Mouse (Mus musculus) adrenal gland, adult 8-10 months (tissue): ENCODE results near the gene Arhgdia. TPM values are rescaled to one million over a fixed set of nuclear protein-coding genes. Genes with fewer than 3 reads are reported as not detected.

Experiments
- microRNA-seq, 2 experiments: library from miRNA; unstranded; fragments of <30 nt; microRNA quantifications; one replicate each; pipeline ENCODE4 v1.2.0; 2022
- total RNA-seq, 4 experiments: library from RNA; stranded (reverse); gene quantifications; 2 replicates each; pipeline ENCODE4 v1.2.4; 2022

Gene Arhgdia
- total RNA-seq, 4 experiments from 2014 or later: 356 to 389 (median 365) TPM

Small RNAs within 50 kb of the gene (microRNA-seq; reads per million reads assigned to microRNA genes)
- 0 to 0.50 reads per million in 2 experiments for gene Mir6936

Other genes with a start within 250 kb of the Arhgdia start
- 1,000 to 10,000 TPM; 1,100 to 1,474 (median 1,219) TPM for gene Actg1, start 233.1 kb downstream of the Arhgdia start, total RNA-seq
- 1 to 10 TPM in 1 of 4 experiments, under 1 TPM in 2, not detected in 1; 0.16 to 1.2 (median 0.42) TPM for gene Fscn2, start 220.1 kb downstream of the Arhgdia start, total RNA-seq
- 10 to 100 TPM; 18.4 to 39.6 (median 33.4) TPM for gene Faap100, start 202.9 kb downstream of the Arhgdia start, total RNA-seq
- 100 to 1,000 TPM in 2 of 4 experiments, 10 to 100 TPM in 2; 89.1 to 108 (median 99.5) TPM for gene Nploc4, start 143.9 kb downstream of the Arhgdia start, total RNA-seq
- gene Tspan10, start 139.0 kb downstream of the Arhgdia start, total RNA-seq: 1 to 10 TPM in 2 of 4 experiments, not detected in 2; 2.8 to 6.6 TPM
- under 1 TPM; 0.16 to 0.49 (median 0.33) TPM for gene Pde6g, start 128.1 kb downstream of the Arhgdia start, total RNA-seq
- 10 to 100 TPM; 25.6 to 34.1 (median 32.2) TPM for gene Oxld1, start 123.6 kb downstream of the Arhgdia start, total RNA-seq
- gene Ccdc137, start 123.5 kb downstream of the Arhgdia start, total RNA-seq: 10 to 100 TPM; 24.2 to 33.4 (median 29.4) TPM
- 10 to 100 TPM; 22.8 to 38.7 (median 29.5) TPM for gene Arl16, start 114.0 kb downstream of the Arhgdia start, total RNA-seq
- 10 to 100 TPM; 77.6 to 95.8 (median 90.1) TPM for gene Mrpl12, start 97.0 kb downstream of the Arhgdia start, total RNA-seq
- 100 to 1,000 TPM; 121 to 174 (median 163) TPM for gene Slc25a10, start 89.8 kb downstream of the Arhgdia start, total RNA-seq
- gene Gcgr, start 50.9 kb downstream of the Arhgdia start, total RNA-seq: 1 to 10 TPM in 3 of 4 experiments, under 1 TPM in 1; 0.87 to 4.0 (median 2.3) TPM
- gene Mcrip1, start 31.9 kb downstream of the Arhgdia start, total RNA-seq: 10 to 100 TPM; 62.9 to 67.8 (median 65.3) TPM
- gene Ppp1r27, start 30.5 kb downstream of the Arhgdia start, total RNA-seq: 1 to 10 TPM in 3 of 4 experiments, under 1 TPM in 1; 0.78 to 2.8 (median 1.2) TPM
- gene P4hb, start 8.4 kb downstream of the Arhgdia start, total RNA-seq: 100 to 1,000 TPM; 439 to 580 (median 550) TPM
- 100 to 1,000 TPM in 1 of 4 experiments, 10 to 100 TPM in 3; 52.1 to 102 (median 72.7) TPM for gene Alyref, start 16.7 kb upstream of the Arhgdia start, total RNA-seq
- gene Anapc11, start 16.8 kb upstream of the Arhgdia start, total RNA-seq: 100 to 1,000 TPM in 2 of 4 experiments, 10 to 100 TPM in 2; 90.3 to 112 (median 98.6) TPM
- gene Npb, start 26.9 kb upstream of the Arhgdia start, total RNA-seq: 1 to 10 TPM in 2 of 4 experiments, not detected in 2; 1.3 to 2.1 TPM
- gene Pcyt2, start 36.3 kb upstream of the Arhgdia start, total RNA-seq: 100 to 1,000 TPM; 201 to 310 (median 259) TPM
- gene Sirt7, start 43.6 kb upstream of the Arhgdia start, total RNA-seq: 10 to 100 TPM; 61.1 to 97.1 (median 75.7) TPM
- 10 to 100 TPM; 53.2 to 74.4 (median 69.7) TPM for gene Mafg, start 52.0 kb upstream of the Arhgdia start, total RNA-seq
- gene Pycr1, start 62.1 kb upstream of the Arhgdia start, total RNA-seq: 1 to 10 TPM in 3 of 4 experiments, under 1 TPM in 1; 0.73 to 2.0 (median 1.3) TPM
- gene Myadml2, start 66.5 kb upstream of the Arhgdia start, total RNA-seq: 1 to 10 TPM in 1 of 4 experiments, under 1 TPM in 2, not detected in 1; 0.65 to 1.2 (median 0.81) TPM
- 1 to 10 TPM; 5.1 to 9.0 (median 7.2) TPM for gene Notum, start 79.6 kb upstream of the Arhgdia start, total RNA-seq
- gene Aspscr1, start 91.3 kb upstream of the Arhgdia start, total RNA-seq: 100 to 1,000 TPM; 101 to 108 (median 106) TPM
- 10 to 100 TPM; 49.3 to 61.7 (median 55.7) TPM for gene Cenpx, start 132.1 kb upstream of the Arhgdia start, total RNA-seq
- 10 to 100 TPM; 26.1 to 57.9 (median 42.3) TPM for gene Lrrc45, start 132.3 kb upstream of the Arhgdia start, total RNA-seq
- gene Rac3, start 139.8 kb upstream of the Arhgdia start, total RNA-seq: 10 to 100 TPM; 11.1 to 23.9 (median 15.9) TPM
- gene Dcxr, start 145.7 kb upstream of the Arhgdia start, total RNA-seq: 100 to 1,000 TPM in 2 of 4 experiments, 10 to 100 TPM in 2; 41.6 to 142 (median 76.2) TPM
- gene Cbr2, start 150.5 kb upstream of the Arhgdia start, total RNA-seq: 10 to 100 TPM in 1 of 4 experiments, 1 to 10 TPM in 3; 4.8 to 11.4 (median 6.5) TPM
- 10 to 100 TPM in 3 of 4 experiments, 1 to 10 TPM in 1; 9.3 to 13.1 (median 11.6) TPM for gene Hmga1b, start 181.2 kb upstream of the Arhgdia start, total RNA-seq
- gene Rfng, start 202.6 kb upstream of the Arhgdia start, total RNA-seq: 10 to 100 TPM; 17.3 to 21.4 (median 20.5) TPM
- 100 to 1,000 TPM; 138 to 150 (median 147) TPM for gene Gps1, start 202.6 kb upstream of the Arhgdia start, total RNA-seq
- gene Dus1l, start 214.8 kb upstream of the Arhgdia start, total RNA-seq: 10 to 100 TPM; 62.8 to 71.6 (median 70.5) TPM
- 1,000 to 10,000 TPM in 1 of 4 experiments, 100 to 1,000 TPM in 3; 300 to 1,377 (median 701) TPM for gene Fasn, start 242.9 kb upstream of the Arhgdia start, total RNA-seq